Mouse (Mus musculus): ENCODE measurements around the gene Taf13. TPM values are rescaled to one million over a fixed set of nuclear protein-coding genes. Genes with fewer than 3 reads are reported as not detected.

Gene Taf13
- total RNA-seq (2021) = 10 to 100 TPM; 25.2 to 26.6 TPM

DNA sequence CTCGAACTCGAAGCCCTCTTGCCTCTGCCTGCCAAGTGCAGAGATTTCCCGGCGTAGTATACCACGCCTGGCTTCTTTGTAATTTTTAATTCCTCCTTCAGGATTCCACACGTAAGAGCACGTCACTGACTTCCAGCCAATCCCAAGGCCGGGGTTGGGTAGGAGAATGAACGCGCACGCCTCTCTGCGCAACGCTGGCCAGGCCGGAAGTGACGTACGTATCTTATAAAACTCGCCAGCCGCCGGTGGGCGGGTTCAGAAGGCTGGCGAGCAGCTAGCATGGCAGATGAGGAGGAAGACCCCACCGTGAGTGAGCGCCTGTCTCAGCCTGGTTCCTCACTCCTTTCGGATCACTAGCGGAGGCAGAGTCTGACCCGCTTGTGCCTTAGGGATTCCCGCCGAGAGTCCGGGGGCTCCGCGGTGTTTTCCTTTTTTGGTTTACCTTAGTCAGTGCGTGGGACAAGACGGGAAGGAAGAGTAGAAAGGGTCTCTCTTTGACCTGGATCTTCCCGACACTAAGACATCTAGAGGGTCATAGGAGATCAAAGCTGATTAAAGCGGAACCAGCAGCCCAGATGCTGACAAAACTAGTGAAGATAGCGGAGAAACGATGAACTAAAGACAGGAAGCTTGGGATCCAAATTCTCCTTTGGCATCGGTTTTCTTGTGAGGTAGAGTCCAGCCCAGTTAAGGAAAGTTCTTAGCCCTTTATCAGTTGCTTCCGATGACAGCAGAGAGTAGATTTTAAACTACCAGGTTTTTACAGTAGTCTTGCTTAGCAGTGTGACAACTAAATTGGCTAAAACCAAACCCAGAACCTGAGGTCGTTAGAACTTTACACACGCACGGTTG, at the start of gene Taf13:
Gene Taf13, plus strand, starts transcription at position 256 of the 852 bp plus-strand sequence.
- DNase-seq (ENCODE audit: extremely low spot score in 1 of 2, low spot score in 2 of 2) = peak; percentile 96
- intact Hi-C loops (cut with DNase I) = no loop called here

GRCm38 (mm10) chr3:108523415-108523814, 48.1 kb upstream of the Taf13 start:
- intact Hi-C loops (cut with DNase I) = no loop called here
- no peak for DNase-seq (ENCODE audit: extremely low spot score in 1 of 2, low spot score in 2 of 2)

- intact Hi-C loops (cut with DNase I) = no loop called here
- DNase-seq (ENCODE audit: extremely low spot score in 1 of 2, low spot score in 2 of 2) = no peak
Observed at GRCm38 (mm10) chr3:108528489-108528888, 43.0 kb upstream of the Taf13 start.

GRCm38 (mm10) chr3:108533114-108533885, 38.2 kb upstream of the Taf13 start:
- intact Hi-C loops (cut with DNase I) = no loop called here
- DNase-seq (ENCODE audit: extremely low spot score in 1 of 2, low spot score in 2 of 2) = peak in 1 of 2 experiments; percentile 40

DNA sequence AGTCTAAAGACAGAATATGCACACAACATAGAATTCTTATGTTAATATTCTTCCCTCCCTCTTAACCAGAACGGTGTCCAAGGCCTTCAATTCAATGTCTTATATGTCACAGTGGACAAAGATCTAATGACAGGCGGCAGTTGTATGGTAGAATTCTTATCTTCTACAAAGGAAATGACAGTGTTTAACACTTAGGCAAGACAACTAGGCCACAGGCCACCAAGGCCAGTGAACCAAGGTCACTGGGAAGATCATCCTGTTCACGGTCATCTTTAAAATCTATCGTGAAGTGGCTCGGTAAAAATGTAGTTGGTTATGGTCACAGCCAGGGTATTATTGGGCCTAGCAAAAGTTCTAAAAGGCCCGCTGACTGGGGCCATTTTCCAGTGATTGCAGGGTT, 37.5 kb upstream of the Taf13 start, which contains the start of gene 1700013F07Rik:
Gene 1700013F07Rik, plus strand, starts transcription at position 200 of the 400 bp plus-strand sequence.
- DNase-seq (ENCODE audit: extremely low spot score in 1 of 2, low spot score in 2 of 2) = no peak
- intact Hi-C loops (cut with DNase I) = no loop called here

- peak in 1 of 2 experiments; percentile 20 for DNase-seq (ENCODE audit: extremely low spot score in 1 of 2, low spot score in 2 of 2)
- intact Hi-C loops (cut with DNase I) = no loop called here
Observed at GRCm38 (mm10) chr3:108535896-108536516, 35.5 kb upstream of the Taf13 start.

- intact Hi-C loops (cut with DNase I) = no loop called here
Observed at GRCm38 (mm10) chr3:108536517-108537260, 34.8 kb upstream of the Taf13 start, which contains the start of gene 5330417C22Rik. Gene 5330417C22Rik, minus strand, starts transcription at chr3:108536536.

GRCm38 (mm10) chr3:108537303-108537702, 34.2 kb upstream of the Taf13 start:
- intact Hi-C loops (cut with DNase I) = no loop called here
- DNase-seq (ENCODE audit: extremely low spot score in 1 of 2, low spot score in 2 of 2) = peak; percentile 89 to 90

More at GRCm38 (mm10) chr3:108536517-108537260, 34.8 kb upstream of the Taf13 start, which contains the start of gene 5330417C22Rik:
- DNase-seq (ENCODE audit: extremely low spot score in 1 of 2, low spot score in 2 of 2) = peak; percentile 86 to 87

GRCm38 (mm10) chr3:108542299-108542698, 29.2 kb upstream of the Taf13 start:
- DNase-seq (ENCODE audit: extremely low spot score in 1 of 2, low spot score in 2 of 2) = no peak
- intact Hi-C loops (cut with DNase I) = no loop called here

GRCm38 (mm10) chr3:108554111-108554561, 17.4 kb upstream of the Taf13 start:
- no peak for DNase-seq (ENCODE audit: extremely low spot score in 1 of 2, low spot score in 2 of 2)
- intact Hi-C loops (cut with DNase I) = no loop called here

GRCm38 (mm10) chr3:108554587-108555312, 16.7 kb upstream of the Taf13 start:
- intact Hi-C loops (cut with DNase I) = no loop called here
- peak; percentile 95 for DNase-seq (ENCODE audit: extremely low spot score in 1 of 2, low spot score in 2 of 2)

- no peak for DNase-seq (ENCODE audit: extremely low spot score in 1 of 2, low spot score in 2 of 2)
- intact Hi-C loops (cut with DNase I) = no loop called here
Observed at GRCm38 (mm10) chr3:108557888-108558287, 13.6 kb upstream of the Taf13 start.

- intact Hi-C loops (cut with DNase I) = loop anchor here (5.0 kb wide), 1 partner anchor 160 kb away; no protein-coding TSS in a partner anchor
- peak; percentile 97 for DNase-seq (ENCODE audit: extremely low spot score in 1 of 2, low spot score in 2 of 2)
Observed at GRCm38 (mm10) chr3:108562133-108562730, 9.3 kb upstream of the Taf13 start, which contains the start of gene Tmem167b. Gene Tmem167b, minus strand, starts transcription at chr3:108562466.

- no peak for DNase-seq (ENCODE audit: extremely low spot score in 1 of 2, low spot score in 2 of 2)
- intact Hi-C loops (cut with DNase I) = loop anchor here (5.0 kb wide), 1 partner anchor 161 kb away; no protein-coding TSS in a partner anchor
Observed at GRCm38 (mm10) chr3:108562777-108563271, 8.7 kb upstream of the Taf13 start.

GRCm38 (mm10) chr3:108563309-108563708, 8.2 kb upstream of the Taf13 start:
- intact Hi-C loops (cut with DNase I) = loop anchor here (5.0 kb wide), 1 partner anchor 161 kb away; no protein-coding TSS in a partner anchor
- peak; percentile 80 to 83 for DNase-seq (ENCODE audit: extremely low spot score in 1 of 2, low spot score in 2 of 2)

DNA sequence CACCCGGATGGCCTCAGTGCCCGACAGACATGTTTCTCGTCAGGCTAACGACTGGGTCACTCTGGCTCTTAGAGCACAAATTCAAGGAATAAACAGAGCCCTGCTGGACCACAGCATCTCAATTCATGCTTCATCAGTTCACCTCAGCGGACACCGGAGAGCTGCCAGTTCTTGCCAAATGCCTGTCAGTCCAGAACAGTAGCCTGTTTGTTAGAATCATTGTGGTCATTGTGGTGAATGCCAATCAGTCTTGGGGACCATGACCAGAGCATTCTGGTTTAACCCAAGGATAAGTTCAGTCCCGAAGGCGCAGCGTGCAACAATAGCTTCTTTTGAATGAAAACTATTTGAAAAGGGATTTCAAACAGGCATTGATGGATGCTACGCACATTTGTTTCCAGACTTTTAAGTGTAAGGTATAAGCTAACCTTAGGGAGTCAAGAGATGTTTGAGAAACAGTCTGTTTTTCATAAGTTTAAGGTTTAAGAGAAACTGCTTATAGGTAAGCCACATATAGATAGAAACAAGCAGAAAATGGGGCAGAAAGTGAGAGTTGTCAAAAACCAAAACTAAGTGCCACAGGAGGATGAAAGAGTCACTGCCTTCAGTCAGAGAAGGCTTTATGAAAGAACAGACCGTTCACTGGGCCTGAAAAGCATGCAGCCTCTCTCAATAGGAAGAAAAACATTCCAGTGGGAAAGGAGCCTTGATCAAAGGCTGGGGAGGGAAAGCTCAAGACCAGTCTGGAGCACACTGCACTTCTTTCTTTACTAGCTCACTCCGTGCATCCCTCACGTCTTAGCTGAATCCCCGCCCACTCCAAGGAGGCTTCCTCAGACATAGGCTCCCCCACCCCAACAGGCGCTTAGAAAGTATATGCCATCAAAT, 3.3 kb upstream of the Taf13 start:
- peak; percentile 29 to 43 for DNase-seq (ENCODE audit: extremely low spot score in 1 of 2, low spot score in 2 of 2)

More for the DNA sequence above, 3.3 kb upstream of the Taf13 start:
- intact Hi-C loops (cut with DNase I) = no loop called here
